Mouse (Mus musculus) left cerebral cortex, postnatal 4 days (tissue): ENCODE results near the gene Krt222. TPM values are rescaled to one million over a fixed set of nuclear protein-coding genes. Genes with fewer than 3 reads are reported as not detected.
A peak's percentile ranks its signal among the peaks of the same experiment; 100 is the strongest.
"Not testable (repeated sequence)": the region's sequence is repeated elsewhere in the genome, so short reads cannot be mapped to it uniquely, and the experiment has no call there.

Experiments
- DNase-seq: peaks from one replicate; pipeline ENCODE4 v3.0.0-alpha.2; 2022
- intact Hi-C: fragments of 180-260 bp; cut with DNase I; formaldehyde crosslinking; loops from one replicate; pipeline ENCODE4 v1.15.1; 2025
- total RNA-seq, 2 experiments: library from RNA; stranded (reverse); gene quantifications; 2 replicates each; pipeline ENCODE4 v1.2.3; 2021

The Krt222 gene
- total RNA-seq = 10 to 100 TPM in 1 of 2 experiments, 1 to 10 TPM in 1; 9.2 to 10.8 TPM

- peak; percentile 18 for DNase-seq
- intact Hi-C loops = no loop called here
Observed at GRCm38 (mm10) chr11:99243820-99244374, at the start of gene Krt222. Gene Krt222, minus strand, starts transcription at chr11:99244085.

- intact Hi-C loops = loop anchor here (10.0 kb wide), 1 partner anchor 108 kb away; no protein-coding TSS in a partner anchor
- peak; percentile 55 for DNase-seq
Observed at GRCm38 (mm10) chr11:99292846-99293245, 49.0 kb upstream of the Krt222 start.

- DNase-seq = no peak
- intact Hi-C loops = no loop called here
Observed at GRCm38 (mm10) chr11:99284833-99285312, 41.0 kb upstream of the Krt222 start, which contains the start of gene Krt24. Gene Krt24, minus strand, starts transcription at chr11:99285262.

GRCm38 (mm10) chr11:99284011-99284410 is 40.1 kb upstream of the Krt222 start:
- DNase-seq = no peak
- intact Hi-C loops = no loop called here

GRCm38 (mm10) chr11:99283334-99283733 is 39.4 kb upstream of the Krt222 start:
- intact Hi-C loops = no loop called here

GRCm38 (mm10) chr11:99281116-99281515 is 37.2 kb upstream of the Krt222 start:
- no peak for DNase-seq
- intact Hi-C loops = no loop called here

More at GRCm38 (mm10) chr11:99283334-99283733, 39.4 kb upstream of the Krt222 start:
- DNase-seq = no peak

GRCm38 (mm10) chr11:99279986-99280385 is 36.1 kb upstream of the Krt222 start:
- no peak for DNase-seq
- intact Hi-C loops = no loop called here

- intact Hi-C loops = no loop called here
- no peak for DNase-seq
Observed at GRCm38 (mm10) chr11:99276786-99277185, 32.9 kb upstream of the Krt222 start.

- intact Hi-C loops = no loop called here
- DNase-seq = no peak
Observed at GRCm38 (mm10) chr11:99275624-99276023, 31.7 kb upstream of the Krt222 start.

GRCm38 (mm10) chr11:99272721-99273120 is 28.8 kb upstream of the Krt222 start:
- intact Hi-C loops = no loop called here
- DNase-seq = no peak

GRCm38 (mm10) chr11:99269192-99269591 is 25.3 kb upstream of the Krt222 start:
- intact Hi-C loops = no loop called here
- no peak for DNase-seq

- no peak for DNase-seq
- intact Hi-C loops = no loop called here
Observed at GRCm38 (mm10) chr11:99265796-99266195, 21.9 kb upstream of the Krt222 start.

- DNase-seq = no peak
- intact Hi-C loops = no loop called here
Observed at GRCm38 (mm10) chr11:99265220-99265619, 21.3 kb upstream of the Krt222 start.

GRCm38 (mm10) chr11:99256213-99256612 is 12.3 kb upstream of the Krt222 start:
- intact Hi-C loops = no loop called here
- no peak for DNase-seq

- no peak for DNase-seq
- intact Hi-C loops = no loop called here
Observed at GRCm38 (mm10) chr11:99255316-99255715, 11.4 kb upstream of the Krt222 start.

GRCm38 (mm10) chr11:99253893-99254292 is 10.0 kb upstream of the Krt222 start:
- no peak for DNase-seq
- intact Hi-C loops = no loop called here

- intact Hi-C loops = no loop called here
Observed at GRCm38 (mm10) chr11:99252671-99253070, 8.8 kb upstream of the Krt222 start.

GRCm38 (mm10) chr11:99250666-99251065 is 6.8 kb upstream of the Krt222 start:
- DNase-seq = no peak
- intact Hi-C loops = no loop called here

More at GRCm38 (mm10) chr11:99252671-99253070, 8.8 kb upstream of the Krt222 start:
- no peak for DNase-seq

- no peak for DNase-seq
- intact Hi-C loops = no loop called here
Observed at GRCm38 (mm10) chr11:99250241-99250640, 6.4 kb upstream of the Krt222 start.

- DNase-seq = peak; percentile 30
- intact Hi-C loops = no loop called here
Observed at GRCm38 (mm10) chr11:99249115-99249514, 5.2 kb upstream of the Krt222 start.

GRCm38 (mm10) chr11:99247916-99248315 is 4.0 kb upstream of the Krt222 start:
- intact Hi-C loops = no loop called here
- DNase-seq = no peak

GRCm38 (mm10) chr11:99244519-99244918 is 634 bp upstream of the Krt222 start:
- intact Hi-C loops = not testable (repeated sequence)

More at GRCm38 (mm10) chr11:99244519-99244918, 634 bp upstream of the Krt222 start:
- DNase-seq = not testable (repeated sequence)
